Mouse (Mus musculus) layer of hippocampus, adult 8-10 months (tissue): Measurements from ENCODE around the gene Vmn2r58. TPM values are rescaled to one million over a fixed set of nuclear protein-coding genes. Genes with fewer than 3 reads are reported as not detected.
"Not testable (repeated sequence)": the region's sequence is repeated elsewhere in the genome, so short reads cannot be mapped to it uniquely, and the experiment has no call there.

Experiments used
- DNase-seq, 2 experiments: peaks; one replicate each; pipeline ENCODE4 v3.0.0; 2022; ENCODE audit warnings: low spot score in 2 of 2
- total RNA-seq, 4 experiments: library from RNA; stranded (reverse); gene quantifications; 2 replicates each; pipeline ENCODE4 v1.2.4; 2022

Vmn2r58 gene
- total RNA-seq, result not detected

DNA sequence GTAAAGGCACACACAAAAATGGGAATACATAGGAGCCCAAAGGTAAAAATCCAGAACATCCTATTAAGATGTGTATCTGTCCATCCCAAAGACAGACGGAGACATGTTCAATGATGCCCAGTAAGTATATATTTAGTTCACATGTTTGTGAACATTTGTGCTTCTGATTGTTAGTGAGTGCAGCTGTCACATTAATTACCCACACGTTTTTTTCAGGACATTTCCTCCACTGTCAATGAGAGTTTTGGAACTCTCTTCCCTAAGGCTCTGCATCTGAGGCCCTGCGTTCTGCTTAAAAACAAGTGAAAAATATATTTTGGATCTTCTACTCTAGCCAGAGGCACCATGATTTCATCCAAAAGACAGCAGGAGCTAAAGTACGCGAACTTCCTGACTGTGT lies at the start of gene Vmn2r58:
Gene Vmn2r58, minus strand, starts transcription at position 101 of the 400 bp plus-strand sequence.
- DNase-seq, result not testable (repeated sequence)

Other genes with a start within 250 kb of the Vmn2r58 start
- gene Zfp788, start 239.5 kb downstream of the Vmn2r58 start, total RNA-seq, result 10 to 100 TPM; 32.0 to 38.7 (median 37.5) TPM
- gene Vmn2r59, start 186.3 kb upstream of the Vmn2r58 start, total RNA-seq, result not detected
- under 1 TPM; 0.06 to 0.18 (median 0.12) TPM for gene Vmn2r60, start 235.1 kb upstream of the Vmn2r58 start, total RNA-seq